Mouse (Mus musculus) liver, postnatal 0 days (tissue): ENCODE measurements at regions not wholly inside any gene's neighbourhood (a gene's known extent, or its start where the extent isn't known, plus 50 kb on each side); places are given as distances from the start of the nearest gene placed in this dataset.

Experiments
- CTCF ChIP-seq: sonication (generic); IDR thresholded peaks from 2 replicates; pipeline ENCODE4 v1.5.1; 2016; ENCODE audit warnings: antibody characterized with exemption, low read depth
- EP300 ChIP-seq: IDR thresholded peaks from 2 replicates; pipeline ENCODE4 v1.6.1; 2016; ENCODE audit warnings: antibody characterized with exemption, low read depth, mild to moderate bottlenecking

DNA sequence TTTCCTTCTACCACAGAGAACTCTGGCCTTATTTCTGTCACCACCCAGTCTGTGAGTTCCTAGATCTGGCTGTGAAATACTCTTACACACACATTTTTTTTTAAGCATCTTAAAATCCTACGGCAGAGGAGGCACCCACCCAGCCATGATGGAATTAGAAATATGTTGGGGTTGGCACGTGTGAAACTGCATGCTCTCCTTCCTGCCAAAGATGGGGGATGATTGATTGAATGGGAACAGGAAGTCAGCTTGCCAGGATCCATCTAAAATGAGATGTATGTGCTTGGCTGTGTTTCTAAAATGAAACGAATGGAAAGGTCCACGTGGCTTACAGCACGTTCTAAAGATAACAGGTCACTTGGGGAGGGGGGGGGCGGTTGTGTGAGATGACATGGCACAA is 324.9 kb downstream of the Prdm2 start:
- TF ChIP-seq CTCF (no peak), EP300 (no peak)
